In the genomic region with DNA sequence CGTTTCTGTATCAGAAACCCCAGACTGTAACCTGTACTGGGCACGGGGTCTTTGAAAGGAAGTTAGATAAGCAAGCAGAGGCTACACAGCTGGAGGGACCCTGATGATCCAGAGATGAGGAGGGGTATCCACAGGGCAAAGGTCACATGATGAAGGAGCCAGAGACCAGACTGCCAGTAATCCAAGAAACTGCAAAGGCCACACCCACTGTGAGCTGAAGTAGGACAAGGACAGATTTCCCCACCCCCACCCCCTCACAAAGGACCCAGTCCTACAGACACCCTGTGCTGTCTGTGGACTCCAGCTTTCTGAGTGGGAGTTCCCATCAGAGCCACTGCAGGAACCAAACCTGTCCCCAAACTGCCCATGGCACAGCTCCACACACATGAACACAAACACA, we compare ENCODE assay signal across 16 mouse cellular contexts.
"Had no signal": no experiment of that assay in that cellular context is flagged by ENCODE, and none has a peak within 500 bp of the region (broad histone marks: within the 10 kb centered on the region; RNA-seq: fewer than 3 reads in every experiment).

No protein-coding gene starts in this region.

- DNase-seq: liver, postnatal 0 days; lung, adult 2 months; lung, postnatal 10 days; lung, postnatal 36 days; right cerebral cortex, postnatal 14 days; thymus, adult 2 months; thymus, postnatal 25 days; thymus, postnatal 4 days had no signal

- H3K4me2 ChIP-seq: liver, embryonic 15.5 days; midbrain, embryonic 13.5 days; midbrain, embryonic 15.5 days; neural tube, embryonic 12.5 days; stomach, embryonic 15.5 days had no signal

- H3K27me3 ChIP-seq: liver, embryonic 15.5 days; midbrain, embryonic 13.5 days; midbrain, embryonic 15.5 days; neural tube, embryonic 12.5 days; stomach, embryonic 15.5 days had no signal

- H3K4me3 ChIP-seq: liver, embryonic 15.5 days; midbrain, embryonic 10.5 days; midbrain, embryonic 13.5 days; midbrain, embryonic 15.5 days; neural tube, embryonic 12.5 days; stomach, embryonic 15.5 days had no signal

- H3K9me3 ChIP-seq: midbrain, embryonic 13.5 days; midbrain, embryonic 15.5 days; neural tube, embryonic 12.5 days; stomach, embryonic 15.5 days had no signal

- H3K36me3 ChIP-seq: liver, embryonic 15.5 days; midbrain, embryonic 10.5 days; midbrain, embryonic 13.5 days; midbrain, embryonic 15.5 days; neural tube, embryonic 12.5 days; stomach, embryonic 15.5 days had no signal

- ATAC-seq: liver, postnatal 0 days; midbrain, embryonic 13.5 days; midbrain, embryonic 15.5 days had no signal

- H3K4me1 ChIP-seq: liver, embryonic 15.5 days; midbrain, embryonic 13.5 days; midbrain, embryonic 15.5 days; neural tube, embryonic 12.5 days; stomach, embryonic 15.5 days had no signal

- H3K27ac ChIP-seq: liver, embryonic 15.5 days; macrophage; midbrain, embryonic 10.5 days; midbrain, embryonic 13.5 days; midbrain, embryonic 15.5 days; neural tube, embryonic 12.5 days; stomach, embryonic 15.5 days; stomach, postnatal 0 days had no signal

- H3K9ac ChIP-seq: liver, embryonic 15.5 days; liver, postnatal 0 days; midbrain, embryonic 13.5 days; midbrain, embryonic 15.5 days; neural tube, embryonic 12.5 days; stomach, embryonic 15.5 days had no signal
